In genomic region chr3:119195613-119196012, GRCm38 (mm10) we compare ENCODE assay signal across 25 mouse cellular contexts.
DNase-seq lines count a peak whose midpoint lies in the region; ATAC-seq lines count a peak whose summit lies in the region.
"Had no signal": no experiment of that assay in that cellular context is flagged by ENCODE, and none has a peak within 500 bp of the region (broad histone marks: within the 10 kb centered on the region; RNA-seq: fewer than 3 reads in every experiment).

No protein-coding gene starts in this region.

- no peaks in the 10 kb centered on the region for H3K36me3 ChIP-seq in midbrain, embryonic 10.5 days
- H3K36me3 ChIP-seq in midbrain, embryonic 16.5 days (ENCODE audit: control insufficient read depth, insufficient read depth, low read length): no peaks in the 10 kb centered on the region
- H3K36me3 ChIP-seq in midbrain, embryonic 13.5 days: no peaks in the 10 kb centered on the region
- H3K36me3 ChIP-seq: forebrain, embryonic 12.5 days; G1E had no signal

- no peaks in the 10 kb centered on the region for H3K27me3 ChIP-seq in midbrain, embryonic 10.5 days (ENCODE audit: low read depth, poor library complexity, severe bottlenecking)
- no peaks in the 10 kb centered on the region for H3K27me3 ChIP-seq in midbrain, embryonic 16.5 days (ENCODE audit: control insufficient read depth, insufficient read depth, low read depth, low read length)
- H3K27me3 ChIP-seq in midbrain, embryonic 13.5 days: no peaks in the 10 kb centered on the region
- H3K27me3 ChIP-seq: forebrain, embryonic 12.5 days had no signal

- peaks cover 8% of the 10 kb centered on the region for H3K4me1 ChIP-seq in midbrain, embryonic 10.5 days
- H3K4me1 ChIP-seq in midbrain, embryonic 16.5 days (ENCODE audit: control insufficient read depth, insufficient read depth, low read length): no peaks in the 10 kb centered on the region
- peaks cover 7% of the 10 kb centered on the region; the same call in 1 of the 2 replicates for H3K4me1 ChIP-seq in midbrain, embryonic 13.5 days (replicated peaks)

- no peak overlapping the region for H3K4me2 ChIP-seq in midbrain, embryonic 16.5 days (ENCODE audit: low read length)
- H3K4me2 ChIP-seq in midbrain, embryonic 13.5 days (replicated peaks): no peak overlapping the region
- H3K4me2 ChIP-seq: forebrain, embryonic 12.5 days; heart, embryonic 11.5 days; hindbrain, embryonic 14.5 days had no signal

- peak overlapping the region; percentile 28; the same call in 1 of the 2 replicates for H3K27ac ChIP-seq in midbrain, embryonic 10.5 days (replicated peaks)
- no peak overlapping the region for H3K27ac ChIP-seq in midbrain, embryonic 16.5 days (ENCODE audit: low read length)
- peak overlapping the region; percentile 31; the same call in 1 of the 2 replicates for H3K27ac ChIP-seq in midbrain, embryonic 13.5 days
- H3K27ac ChIP-seq: forebrain, embryonic 12.5 days; hindbrain, embryonic 14.5 days; liver, embryonic 14.5 days; macrophage had no signal

- no peak overlapping the region for H3K9ac ChIP-seq in midbrain, embryonic 16.5 days (ENCODE audit: low read depth, low read length)
- no peak overlapping the region for H3K9ac ChIP-seq in midbrain, embryonic 13.5 days (replicated peaks)
- H3K9ac ChIP-seq: forebrain, embryonic 12.5 days; hindbrain, embryonic 14.5 days; liver, embryonic 14.5 days had no signal

- H3K4me3 ChIP-seq in midbrain, embryonic 10.5 days: no peak overlapping the region
- no peak overlapping the region for H3K4me3 ChIP-seq in midbrain, embryonic 16.5 days (ENCODE audit: low read depth, low read length)
- no peak overlapping the region for H3K4me3 ChIP-seq in midbrain, embryonic 13.5 days (replicated peaks)
- H3K4me3 ChIP-seq: erythroblast, embryonic 14.5 days; forebrain, embryonic 12.5 days had no signal

- 86% methylated on average over 4 of the region's 4 CpGs for WGBS in midbrain, embryonic 10.5 days
- WGBS in midbrain, embryonic 16.5 days: 32% methylated on average over 4 of the region's 4 CpGs
- 45% methylated on average over 4 of the region's 4 CpGs for WGBS in midbrain, embryonic 13.5 days

- DNase-seq in adrenal gland, adult 2 months: peak; percentile 20
- no peak for DNase-seq in adrenal gland, postnatal 25 days
- DNase-seq in midbrain, embryonic 10.5 days (ENCODE audit: low spot score): no peak
- DNase-seq in R1 (ENCODE audit: low read depth, low spot score): peak; percentile 5
- no peak for DNase-seq in spleen, adult 12 weeks (ENCODE audit: low spot score)
- DNase-seq: cerebellum, adult 2 months; gastrocnemius, postnatal 14 days; kidney, postnatal 14 days; layer of hippocampus, adult 9-11 months; liver; lung, adult 2 months; lung, postnatal 10 days; retina, postnatal 1 day; right cerebral cortex, postnatal 14 days; thymus, postnatal 4 days had no signal

- no peaks in the 10 kb centered on the region for H3K9me3 ChIP-seq in midbrain, embryonic 10.5 days (replicated peaks)
- H3K9me3 ChIP-seq in midbrain, embryonic 16.5 days (replicated peaks; ENCODE audit: control insufficient read depth, low read length, poor library complexity, severe bottlenecking): no peaks in the 10 kb centered on the region
- H3K9me3 ChIP-seq in midbrain, embryonic 13.5 days: no peaks in the 10 kb centered on the region
- H3K9me3 ChIP-seq: forebrain, embryonic 12.5 days had no signal

- no peak for ATAC-seq in midbrain, embryonic 16.5 days
- ATAC-seq in midbrain, embryonic 13.5 days: no peak
- ATAC-seq: intestine, postnatal 0 days had no signal

Comparison
In these comparisons a context has a peak if more than half of its experiments do, and no peak if none do; other contexts are left out.
1. DNase-seq: peak in adrenal gland, adult 2 months (single experiment) and R1 (single experiment); none in adrenal gland, postnatal 25 days (single experiment), midbrain, embryonic 10.5 days (single experiment) and spleen, adult 12 weeks (single experiment).